Mouse (Mus musculus) neural tube, embryonic 13.5 days (tissue): ENCODE results near the gene Gm29797. TPM values are rescaled to one million over a fixed set of nuclear protein-coding genes. Genes with fewer than 3 reads are reported as not detected.

Experiments
- ATAC-seq: fragments of 200-750 bp; cut with Nextera tagmentation; 2 replicates; pipeline ENCODE4 v1.8.0; 2017; ENCODE audit warnings: low read depth, mild to moderate bottlenecking, moderate TSS enrichment, moderate library complexity
- H3K27ac ChIP-seq: fragments of 300-500 bp; sonication (generic); replicated peaks from 2 replicates; pipeline ENCODE4 v1.5.1; 2015; ENCODE audit warnings: moderate library complexity, mild to moderate bottlenecking, inconsistent platforms
- H3K27me3 ChIP-seq: fragments of 300-500 bp; sonication (generic); 2 replicates; pipeline ENCODE4 v1.6.1; 2015; ENCODE audit warnings: mild to moderate bottlenecking, inconsistent platforms
- H3K36me3 ChIP-seq: fragments of 300-500 bp; sonication (generic); 2 replicates; pipeline ENCODE4 v1.6.1; 2015; ENCODE audit warnings: mild to moderate bottlenecking, inconsistent platforms
- H3K4me1 ChIP-seq: fragments of 300-500 bp; sonication (generic); replicated peaks from 2 replicates; pipeline ENCODE4 v1.6.1; 2015; ENCODE audit warnings: inconsistent platforms
- H3K4me2 ChIP-seq: fragments of 300-500 bp; sonication (generic); 2 replicates; pipeline ENCODE4 v1.6.1; 2015; ENCODE audit warnings: inconsistent platforms, mild to moderate bottlenecking, moderate library complexity
- H3K4me3 ChIP-seq: fragments of 300-500 bp; sonication (generic); 2 replicates; pipeline ENCODE4 v1.5.1; 2015; ENCODE audit warnings: mild to moderate bottlenecking, inconsistent platforms
- H3K9ac ChIP-seq: fragments of 300-500 bp; sonication (generic); 2 replicates; pipeline ENCODE4 v1.6.1; 2015; ENCODE audit warnings: moderate library complexity, mild to moderate bottlenecking, inconsistent platforms
- H3K9me3 ChIP-seq: fragments of 300-500 bp; sonication (generic); 2 replicates; pipeline ENCODE4 v1.6.1; 2016; ENCODE audit warnings: inconsistent platforms
- WGBS: fragments of 180-500 bp; shearing (Covaris S2); methylation state at CpG from one replicate; pipeline ENCODE4 v1.1.7; 2015; 5-methylcytosine and 5-hydroxymethylcytosine counted together
- polyA plus RNA-seq: library from polyadenylated mRNA; unstranded; fragments of >200 nt; fragmentation: Nextera tagmentation; extraction: Ambion mirVana; gene quantifications from 2 replicates; pipeline ENCODE4 v1.2.1, GENCODE M21; 2015

The Gm29797 gene
- polyA plus RNA-seq, 1 experiment from 2014 or later = not detected

DNA sequence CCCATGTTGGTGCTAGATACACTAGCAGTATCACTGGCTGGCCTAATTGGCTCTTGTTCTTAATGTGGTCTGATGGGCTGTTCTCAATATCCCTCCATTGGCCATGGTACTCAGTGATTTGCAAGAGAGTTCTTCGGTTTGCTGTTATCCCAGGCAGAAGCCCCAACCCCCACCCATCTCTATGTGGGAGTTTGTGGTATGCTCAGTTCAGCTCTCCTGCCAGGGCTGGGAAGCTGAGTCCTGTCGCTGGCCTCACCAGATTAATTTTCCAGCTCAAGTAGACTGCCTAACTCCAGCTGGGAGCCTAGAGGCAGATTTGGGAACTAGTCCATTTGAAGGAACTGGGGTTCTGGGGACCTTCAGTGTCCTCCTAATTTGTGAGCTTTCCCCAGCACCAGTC lies 607 bp downstream of the Gm29797 start:
- 71% methylated on average over 2 of the region's 2 CpGs for WGBS
- Histone ChIP-seq H3K4me3 (no peak overlapping the region), H3K4me1 (peaks cover 8% of the 10 kb centered on the region), H3K27me3 (no peaks in the 10 kb centered on the region), H3K9ac (no peak overlapping the region), H3K36me3 (peaks cover 60% of the 10 kb centered on the region), H3K27ac (no peak overlapping the region), H3K9me3 (no peaks in the 10 kb centered on the region), H3K4me2 (no peak overlapping the region)
- ATAC-seq = no peak

DNA sequence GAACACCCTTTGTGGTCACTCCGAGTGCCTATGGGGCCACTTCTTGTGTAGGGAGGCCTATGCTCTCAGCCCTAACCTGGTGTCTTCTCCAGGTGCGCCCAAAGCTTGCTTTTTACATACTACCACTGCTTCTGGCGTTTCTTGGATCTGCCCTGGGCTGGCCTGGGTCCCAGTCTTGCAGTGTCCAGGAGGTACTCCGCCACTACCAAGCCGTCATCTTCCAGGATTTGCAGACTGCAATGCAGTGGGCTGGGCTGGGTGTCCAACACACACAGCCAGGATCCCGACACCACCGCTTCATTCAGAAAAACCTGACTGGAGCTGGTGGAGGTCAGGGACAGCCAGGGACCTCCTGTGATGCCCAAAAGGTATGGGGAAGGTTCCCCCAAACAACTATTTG lies 1.7 kb downstream of the Gm29797 start:
- Histone ChIP-seq H3K9ac (no peak overlapping the region), H3K4me2 (no peak overlapping the region), H3K9me3 (no peaks in the 10 kb centered on the region), H3K27ac (no peak overlapping the region), H3K4me1 (peaks cover 8% of the 10 kb centered on the region), H3K27me3 (no peaks in the 10 kb centered on the region), H3K4me3 (no peak overlapping the region), H3K36me3 (peaks cover 49% of the 10 kb centered on the region)
- 87% methylated on average over 7 of the region's 7 CpGs for WGBS
- ATAC-seq = no peak

DNA sequence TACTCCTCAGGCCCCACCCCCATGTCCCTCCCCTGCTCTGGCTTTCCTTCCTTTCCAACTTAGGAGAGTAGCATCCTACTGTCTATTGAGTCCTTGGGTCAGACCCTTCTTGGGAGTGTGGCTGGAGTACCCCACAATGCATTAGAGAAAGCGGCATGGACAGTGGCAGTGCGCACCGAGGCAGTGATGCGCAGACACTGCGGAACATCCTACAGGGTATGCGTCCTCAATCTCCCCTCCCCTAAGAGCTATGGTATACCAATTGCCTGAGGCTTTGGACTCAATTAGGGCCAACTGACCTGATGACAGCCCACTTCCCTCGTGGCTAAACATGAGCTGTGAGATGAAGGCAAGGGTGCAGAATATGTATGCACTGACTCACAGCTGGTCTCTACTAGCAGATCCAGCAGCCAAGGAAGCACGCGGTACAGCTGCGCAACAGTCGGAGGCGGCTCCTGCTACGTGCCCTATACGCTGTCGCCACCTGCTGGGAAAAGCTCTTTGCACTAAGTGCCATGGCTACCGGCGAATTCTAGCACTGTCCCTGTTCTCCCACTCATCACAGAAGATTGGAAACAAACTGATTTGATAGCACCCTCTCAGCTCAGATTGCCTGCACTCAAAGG lies 2.2 kb downstream of the Gm29797 start:
- Histone ChIP-seq H3K27ac (no peak overlapping the region), H3K4me3 (no peak overlapping the region), H3K9ac (no peak overlapping the region), H3K9me3 (no peaks in the 10 kb centered on the region), H3K4me2 (no peak overlapping the region), H3K4me1 (peaks cover 8% of the 10 kb centered on the region), H3K36me3 (peaks cover 44% of the 10 kb centered on the region), H3K27me3 (no peaks in the 10 kb centered on the region)
- peak; percentile 62 for ATAC-seq
- 31% methylated on average over 17 of the region's 17 CpGs for WGBS

DNA sequence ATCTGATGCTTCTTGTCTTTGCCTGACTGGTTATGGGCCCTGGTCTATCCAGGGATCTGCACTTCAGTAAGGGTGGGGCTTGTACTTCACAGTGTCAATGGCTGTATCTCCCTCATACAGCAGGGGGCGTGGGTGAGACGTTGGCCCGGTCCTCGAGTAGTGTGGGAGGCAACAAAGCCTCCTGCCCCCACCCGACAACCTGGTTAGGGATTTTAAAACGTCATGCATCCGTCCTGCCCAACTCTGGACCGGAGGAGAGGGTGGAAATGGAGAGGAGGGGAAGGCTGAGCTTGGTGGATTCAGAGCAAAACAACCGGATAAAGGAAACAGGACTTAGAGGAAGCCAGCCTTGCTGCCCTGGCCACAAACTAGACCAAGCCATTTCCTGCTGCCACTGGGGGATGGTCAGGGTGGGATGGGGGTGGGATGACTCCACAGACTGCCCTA lies 2.8 kb downstream of the Gm29797 start:
- no peaks in the 10 kb centered on the region for H3K27me3 ChIP-seq
- H3K4me3 ChIP-seq = no peak overlapping the region
- ATAC-seq = peak; percentile 82; the same call in 1 of the 2 replicates
- H3K9me3 ChIP-seq = no peaks in the 10 kb centered on the region
- WGBS = 13% methylated on average over 9 of the region's 9 CpGs
- H3K36me3 ChIP-seq = peaks cover 38% of the 10 kb centered on the region
- no peak overlapping the region for H3K4me2 ChIP-seq
- no peak overlapping the region for H3K27ac ChIP-seq
- peaks cover 8% of the 10 kb centered on the region for H3K4me1 ChIP-seq
- no peak overlapping the region for H3K9ac ChIP-seq

DNA sequence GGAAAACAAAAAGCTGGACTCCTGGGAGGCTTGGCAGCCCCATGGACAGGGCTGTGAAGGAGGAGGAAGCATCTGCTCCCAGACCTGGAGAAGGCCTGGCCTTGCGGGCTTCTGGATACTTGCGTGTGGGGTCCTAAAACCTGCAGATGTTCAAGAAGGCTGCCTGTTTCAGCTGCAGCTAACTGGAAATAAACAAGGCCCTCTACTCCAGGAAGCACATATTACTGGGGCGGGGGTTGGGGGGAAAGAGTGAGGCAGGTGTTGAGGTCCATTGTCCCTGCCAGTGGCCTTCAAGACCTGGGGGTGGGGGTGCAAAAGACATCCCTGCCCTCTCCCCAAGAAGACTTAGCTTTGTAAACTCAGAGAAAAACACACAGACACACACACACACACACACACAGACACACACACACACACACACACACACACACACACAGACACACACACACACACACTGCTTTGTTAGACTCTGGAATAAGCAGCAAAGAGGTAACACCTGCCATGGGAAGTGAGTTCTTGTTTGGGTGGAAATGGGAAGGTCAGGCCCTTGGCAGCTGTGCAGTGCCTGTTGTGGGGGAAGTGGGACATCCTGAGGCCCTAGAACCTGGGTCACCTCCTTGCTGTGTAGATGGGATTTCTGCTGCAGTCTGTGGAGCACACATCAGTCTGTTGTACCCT lies 5.9 kb downstream of the Gm29797 start:
- Histone ChIP-seq H3K4me1 (peaks cover 8% of the 10 kb centered on the region), H3K9ac (no peak overlapping the region), H3K9me3 (no peaks in the 10 kb centered on the region), H3K4me3 (no peak overlapping the region), H3K36me3 (0 out of 2 replicates have a peak, but pooled peaks cover 7% of the 10 kb centered on the region), H3K27me3 (peaks cover 5% of the 10 kb centered on the region), H3K27ac (peak overlapping the region; percentile 14; the same call in 1 of the 2 replicates), H3K4me2 (no peak overlapping the region)
- ATAC-seq = no peak
- WGBS = 78% methylated on average over 3 of the region's 3 CpGs

DNA sequence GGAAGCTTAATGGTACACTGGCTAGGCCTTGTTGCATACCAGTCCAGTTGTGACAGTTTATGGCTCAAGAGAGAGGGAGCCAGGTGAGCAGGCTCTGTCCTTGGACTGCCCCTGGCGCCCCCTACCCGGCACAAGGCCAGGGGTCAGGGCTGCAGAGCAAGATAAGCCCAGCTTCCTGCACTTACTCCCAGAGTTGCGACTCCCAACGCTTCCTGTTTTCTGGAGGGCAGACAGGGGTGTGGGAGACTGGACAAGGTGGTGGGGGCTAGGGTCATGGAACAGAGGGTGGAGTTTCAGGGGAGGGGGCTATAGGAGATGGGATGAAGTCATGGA lies 6.4 kb downstream of the Gm29797 start:
- Histone ChIP-seq H3K9me3 (no peaks in the 10 kb centered on the region), H3K27me3 (peaks cover 10% of the 10 kb centered on the region), H3K9ac (no peak overlapping the region), H3K27ac (peak overlapping the region; percentile 14; the same call in 1 of the 2 replicates), H3K4me1 (peaks cover 8% of the 10 kb centered on the region), H3K4me3 (no peak overlapping the region), H3K36me3 (0 out of 2 replicates have a peak, but pooled peaks cover 4% of the 10 kb centered on the region), H3K4me2 (no peak overlapping the region)
- ATAC-seq = no peak
- WGBS = 40% methylated on average over 4 of the region's 4 CpGs

DNA sequence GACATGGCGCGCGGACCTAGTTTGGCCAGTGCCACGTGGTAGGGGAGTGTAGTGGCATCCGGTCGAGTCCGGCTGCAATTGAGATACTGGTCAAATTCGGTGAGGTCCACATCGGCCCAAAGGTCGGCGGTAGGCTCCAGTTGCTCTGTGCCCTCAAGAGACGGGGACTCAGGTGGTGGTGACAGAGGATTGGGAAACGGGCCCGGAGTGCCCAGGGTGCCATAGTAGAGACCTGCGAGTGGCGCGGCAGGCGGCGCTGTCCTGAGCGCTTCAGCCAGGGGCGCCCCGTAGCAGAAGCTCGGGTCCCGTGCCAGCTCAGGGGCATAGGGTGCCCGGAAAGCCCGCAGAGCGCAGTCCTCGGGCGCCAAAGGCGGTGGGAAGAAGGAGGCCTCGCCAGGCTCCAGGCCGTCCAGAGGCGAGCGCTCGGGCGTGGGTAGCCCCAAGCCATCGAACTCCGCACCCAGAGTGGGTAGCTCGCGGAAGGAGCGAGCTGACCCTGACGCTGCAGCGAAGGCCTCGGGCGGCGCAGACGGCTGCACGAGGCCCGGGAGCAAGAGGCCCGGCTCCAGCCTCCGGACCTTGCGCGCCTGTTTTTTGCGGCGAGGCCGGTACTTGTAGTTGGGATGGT lies 13.6 kb downstream of the Gm29797 start:
- Histone ChIP-seq H3K36me3 (no peaks in the 10 kb centered on the region), H3K9ac (peak overlapping the region; percentile 65), H3K9me3 (no peaks in the 10 kb centered on the region), H3K4me1 (peaks cover 31% of the 10 kb centered on the region), H3K4me3 (peak overlapping the region; percentile 41), H3K4me2 (peak overlapping the region; percentile 62), H3K27ac (0 out of 2 replicates have a peak overlapping the region, but pooled peaks have one; percentile 23), H3K27me3 (peaks cover 66% of the 10 kb centered on the region)
- no peak for ATAC-seq
- 3% methylated on average over 56 of the region's 56 CpGs for WGBS

DNA sequence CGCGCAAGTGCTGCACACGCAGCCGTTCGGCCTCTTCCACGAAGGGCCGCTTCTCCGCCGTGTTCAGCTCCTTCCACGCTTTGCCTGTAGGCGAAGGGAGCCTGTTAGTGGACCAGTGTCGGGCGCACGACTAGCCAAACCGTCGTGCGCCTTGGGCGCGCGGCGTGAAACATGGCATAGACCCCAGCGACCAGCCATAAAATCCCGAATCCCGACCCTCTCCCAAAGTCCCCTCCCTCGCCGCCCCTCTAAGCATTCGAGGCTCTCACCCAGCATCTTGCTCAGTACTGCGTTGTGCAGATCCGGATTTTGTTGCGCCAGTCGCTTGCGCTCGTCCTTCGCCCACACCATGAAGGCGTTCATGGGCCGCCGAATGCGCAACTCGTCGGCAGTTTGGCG lies 14.1 kb downstream of the Gm29797 start:
- no peaks in the 10 kb centered on the region for H3K36me3 ChIP-seq
- H3K27me3 ChIP-seq = peaks cover 66% of the 10 kb centered on the region
- WGBS = under 1% methylated on average over 41 of the region's 41 CpGs
- H3K9ac ChIP-seq = peak overlapping the region; percentile 65
- no peaks in the 10 kb centered on the region for H3K9me3 ChIP-seq
- peak overlapping the region; percentile 41 for H3K4me3 ChIP-seq
- no peak for ATAC-seq
- H3K4me1 ChIP-seq = peaks cover 37% of the 10 kb centered on the region
- H3K4me2 ChIP-seq = peak overlapping the region; percentile 62
- peak overlapping the region; percentile 23; the same call in 1 of the 2 replicates for H3K27ac ChIP-seq

DNA sequence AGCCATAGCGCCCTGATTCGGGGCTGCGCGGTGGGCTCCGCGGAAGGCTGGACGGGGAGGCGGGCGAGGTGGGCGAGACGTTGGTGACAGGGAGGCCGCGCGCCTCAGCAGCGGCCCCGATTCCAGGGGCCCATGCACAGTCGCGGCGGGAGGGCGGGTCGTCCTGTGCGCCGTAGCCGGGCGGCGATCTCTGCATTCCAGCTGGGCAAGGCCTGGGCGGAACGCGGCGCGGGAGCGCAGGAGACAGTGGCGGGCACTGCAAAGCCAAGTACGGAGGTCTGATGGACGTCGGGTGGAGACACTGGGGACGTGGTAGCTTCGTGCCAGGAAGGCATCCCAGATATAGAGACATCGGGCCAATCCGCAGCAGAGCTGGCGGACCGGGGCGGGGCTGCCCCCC lies 14.5 kb downstream of the Gm29797 start, which contains the start of gene Sox18:
Sox18 (minus strand) TSS at position 315 of the 400 bp plus-strand sequence.
- no peaks in the 10 kb centered on the region for H3K36me3 ChIP-seq
- H3K4me2 ChIP-seq = peak within 1 kb of the TSS; percentile 62
- peak within 1 kb of the TSS; percentile 23; the same call in 1 of the 2 replicates for H3K27ac ChIP-seq
- H3K9ac ChIP-seq = peak within 1 kb of the TSS; percentile 65
- WGBS = under 1% methylated on average over 43 of the region's 43 CpGs
- ATAC-seq = no peak
- peaks cover 66% of the 10 kb centered on the region for H3K27me3 ChIP-seq
- H3K4me3 ChIP-seq = peak within 1 kb of the TSS; percentile 41
- H3K9me3 ChIP-seq = no peaks in the 10 kb centered on the region
- peaks cover 39% of the 10 kb centered on the region for H3K4me1 ChIP-seq

DNA sequence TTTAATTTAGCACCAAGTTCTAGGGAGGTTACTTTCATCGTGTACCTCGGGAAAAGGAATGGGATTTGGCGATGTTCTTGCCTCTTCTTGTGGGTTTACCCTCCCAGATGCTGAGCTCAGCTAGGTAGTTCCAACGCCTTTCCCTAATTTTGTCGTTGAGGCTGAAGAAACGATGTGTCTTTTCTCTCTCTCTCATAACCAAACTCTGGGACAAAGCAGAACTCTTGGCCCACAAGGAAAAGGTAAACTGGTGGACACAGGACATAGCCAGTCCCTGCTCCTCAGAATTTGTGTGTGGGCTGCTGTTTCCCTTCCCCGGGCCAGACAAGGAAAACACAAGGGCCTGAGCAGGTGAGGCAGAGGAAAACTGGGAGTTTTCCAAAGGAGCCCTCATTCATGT lies 15.2 kb downstream of the Gm29797 start:
- H3K4me1 ChIP-seq = peaks cover 42% of the 10 kb centered on the region
- ATAC-seq = no peak
- H3K4me2 ChIP-seq = 0 out of 2 replicates have a peak overlapping the region, but pooled peaks have one; percentile 62
- no peak overlapping the region for H3K27ac ChIP-seq
- H3K27me3 ChIP-seq = peaks cover 66% of the 10 kb centered on the region
- no peaks in the 10 kb centered on the region for H3K36me3 ChIP-seq
- H3K4me3 ChIP-seq = no peak overlapping the region
- WGBS = 32% methylated on average over 7 of the region's 7 CpGs
- H3K9ac ChIP-seq = no peak overlapping the region
- H3K9me3 ChIP-seq = no peaks in the 10 kb centered on the region

DNA sequence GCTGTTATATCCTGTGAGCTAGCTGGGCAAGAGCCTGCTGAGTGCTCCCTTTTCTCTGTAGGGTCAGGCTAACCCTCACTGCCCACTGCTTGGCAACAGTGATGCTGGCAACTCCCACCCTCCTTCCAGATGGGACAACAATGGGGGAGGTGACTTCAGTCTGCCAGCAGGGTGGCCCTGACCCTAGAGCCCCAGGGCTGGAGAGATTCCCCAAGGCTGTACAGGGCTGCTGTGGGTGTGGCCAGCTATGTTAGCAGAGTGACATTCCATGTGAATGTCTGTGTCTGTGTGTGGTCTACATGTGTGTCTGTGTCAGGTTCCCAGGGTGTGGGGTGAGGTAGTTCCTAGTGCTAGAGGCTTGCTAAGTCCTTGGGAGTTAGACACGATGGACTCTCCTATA lies 16.7 kb downstream of the Gm29797 start:
- H3K9ac ChIP-seq = no peak overlapping the region
- H3K36me3 ChIP-seq = no peaks in the 10 kb centered on the region
- no peak overlapping the region for H3K4me2 ChIP-seq
- no peaks in the 10 kb centered on the region for H3K9me3 ChIP-seq
- H3K4me3 ChIP-seq = no peak overlapping the region
- H3K27me3 ChIP-seq = peaks cover 53% of the 10 kb centered on the region
- ATAC-seq = no peak
- 52% methylated on average over 1 of the region's 1 CpGs for WGBS
- H3K4me1 ChIP-seq = peaks cover 44% of the 10 kb centered on the region
- H3K27ac ChIP-seq = 0 out of 2 replicates have a peak overlapping the region, but pooled peaks have one; percentile 18

DNA sequence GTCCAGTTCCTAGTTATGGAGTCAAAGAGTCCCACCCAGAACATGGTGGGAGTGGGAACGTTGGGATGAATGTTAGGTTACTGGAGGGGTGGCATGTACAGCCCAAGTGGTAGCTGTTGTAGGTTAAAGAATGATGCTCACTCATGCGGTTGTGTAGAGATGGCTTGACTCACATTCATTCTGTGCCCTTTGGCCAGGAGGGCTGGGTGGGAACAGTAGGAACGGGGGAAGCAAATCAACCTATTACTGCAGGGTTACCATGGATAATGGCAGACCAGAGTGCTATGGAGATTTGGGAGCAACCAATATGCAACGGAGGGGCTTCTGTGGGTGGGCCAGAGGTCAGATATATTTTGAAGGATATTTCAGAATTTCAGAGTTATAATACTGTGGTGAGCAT lies 18.1 kb downstream of the Gm29797 start:
- H3K36me3 ChIP-seq = no peaks in the 10 kb centered on the region
- H3K4me1 ChIP-seq = peaks cover 51% of the 10 kb centered on the region
- no peak overlapping the region for H3K27ac ChIP-seq
- H3K27me3 ChIP-seq = peaks cover 39% of the 10 kb centered on the region
- no peak overlapping the region for H3K9ac ChIP-seq
- WGBS = 82% methylated on average over 4 of the region's 4 CpGs
- no peaks in the 10 kb centered on the region for H3K9me3 ChIP-seq
- no peak overlapping the region for H3K4me2 ChIP-seq
- H3K4me3 ChIP-seq = no peak overlapping the region
- no peak for ATAC-seq
